Mouse (Mus musculus): ENCODE measurements around the gene Ssh2.
A peak's percentile ranks its signal among the peaks of the same experiment; 100 is the strongest.
"Not testable (repeated sequence)": the region's sequence is repeated elsewhere in the genome, so short reads cannot be mapped to it uniquely, and the experiment has no call there.

Gene Ssh2

DNA sequence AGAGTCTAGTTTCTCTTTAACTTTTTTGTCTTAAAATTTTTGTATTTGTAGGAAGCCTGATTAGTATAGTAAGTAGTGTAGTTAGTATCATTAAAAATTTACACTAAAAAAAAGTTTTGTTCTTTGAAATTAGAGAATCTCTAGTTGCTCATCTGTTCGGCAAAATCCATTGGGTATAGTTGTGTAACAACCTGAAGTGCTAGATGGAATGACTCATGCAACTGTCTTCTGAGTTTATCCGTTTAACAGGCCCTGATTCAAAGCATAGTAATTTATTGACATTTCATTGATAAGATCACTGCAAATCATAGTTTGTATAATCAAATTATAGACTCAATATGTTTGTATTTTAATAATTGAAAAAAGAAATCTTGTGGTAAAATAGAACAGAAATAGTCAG is 14.7 kb downstream of the Ssh2 start:
- no peak for DNase-seq (ENCODE audit: low spot score in 2 of 2)

GRCm38 (mm10) chr11:77231514-77231913 is 15.4 kb downstream of the Ssh2 start:
- no peak for DNase-seq (ENCODE audit: low spot score in 2 of 2)

GRCm38 (mm10) chr11:77235267-77235666 is 19.2 kb downstream of the Ssh2 start:
- DNase-seq (ENCODE audit: low spot score in 2 of 2), result no peak

GRCm38 (mm10) chr11:77239658-77240345 is 23.7 kb downstream of the Ssh2 start:
- no peak for DNase-seq (ENCODE audit: low spot score in 2 of 2)

- no peak for DNase-seq (ENCODE audit: low spot score in 2 of 2)
Measured at GRCm38 (mm10) chr11:77240466-77241246, 24.6 kb downstream of the Ssh2 start.

DNA sequence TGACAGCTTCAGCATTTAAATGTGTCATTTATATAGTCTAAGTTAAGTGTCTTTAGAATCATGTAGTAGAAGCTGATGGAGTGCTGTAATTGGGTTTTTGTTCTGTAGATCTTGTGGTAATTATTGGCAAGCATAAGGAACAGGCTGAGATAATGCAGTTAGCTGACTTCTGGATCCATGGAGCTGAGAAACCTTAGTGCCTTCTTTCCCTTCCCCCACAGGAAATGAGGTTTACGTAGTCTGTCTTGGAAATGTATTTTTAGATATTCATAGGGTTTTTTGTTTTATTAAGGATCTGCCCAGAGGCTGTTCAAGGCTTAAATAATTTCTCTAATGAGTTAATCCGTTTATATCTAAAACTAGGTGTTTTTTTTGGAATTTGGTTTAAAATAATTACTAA is 26.8 kb downstream of the Ssh2 start:
- DNase-seq (ENCODE audit: low spot score in 2 of 2), result no peak

DNA sequence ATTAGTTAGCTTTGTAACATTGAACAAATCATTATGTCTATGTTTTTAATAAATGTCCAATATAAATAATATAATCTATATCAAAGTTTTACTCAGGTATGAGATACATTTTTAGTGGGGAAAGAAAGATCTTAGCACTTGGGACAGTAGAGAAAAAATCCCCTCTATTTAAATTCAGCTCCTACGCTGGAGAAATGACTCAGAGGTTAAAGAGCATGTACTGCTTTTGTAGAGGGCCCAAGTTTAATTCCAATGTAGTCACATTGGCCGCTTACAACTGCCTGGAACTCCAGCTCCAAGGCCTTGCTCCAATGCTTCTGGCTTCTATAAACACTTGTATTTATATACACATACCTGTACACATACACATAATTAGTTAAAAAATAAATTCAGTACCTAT is 36.7 kb downstream of the Ssh2 start:
- DNase-seq (ENCODE audit: low spot score in 2 of 2), result no peak

DNA sequence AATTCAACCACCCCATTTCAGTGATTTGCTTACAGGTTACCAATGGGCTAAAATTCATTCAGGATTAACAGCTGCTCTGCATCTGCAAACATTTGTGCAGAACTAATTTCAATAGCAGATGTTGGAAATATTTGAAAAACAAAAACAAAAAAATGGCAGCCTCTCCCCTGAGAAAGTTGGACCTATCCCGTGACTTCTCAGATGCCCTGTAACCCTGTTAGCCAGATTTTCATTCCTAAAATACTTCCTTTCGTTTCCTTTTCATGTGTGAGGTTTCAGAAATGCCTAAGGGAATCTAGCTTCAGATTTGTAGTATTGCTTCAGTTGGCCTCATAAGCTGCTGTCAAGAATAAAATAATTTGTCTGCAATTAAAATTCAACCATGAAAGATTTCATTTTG is 43.4 kb downstream of the Ssh2 start:
- DNase-seq (ENCODE audit: low spot score in 2 of 2), result no peak

DNA sequence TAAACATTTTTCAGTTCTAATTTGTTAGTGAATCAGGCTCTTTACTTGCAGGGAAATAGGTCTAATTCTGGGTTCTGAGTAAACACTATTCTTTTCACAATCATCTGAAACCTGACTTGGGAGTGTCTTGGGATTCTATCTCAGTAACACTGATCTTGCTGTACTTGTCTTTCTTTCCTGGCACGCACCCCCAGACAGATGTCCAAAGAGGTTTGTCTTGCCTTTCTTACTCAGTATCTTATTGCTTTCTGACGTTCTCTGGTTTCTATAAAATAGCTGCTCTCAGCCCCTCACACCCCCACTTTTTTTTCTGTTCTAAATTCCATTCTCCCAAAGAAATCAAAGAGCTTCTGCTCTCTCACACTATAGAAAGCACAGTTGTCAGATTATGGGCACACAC is 51.3 kb downstream of the Ssh2 start:
- DNase-seq (ENCODE audit: low spot score in 2 of 2), result no peak

DNA sequence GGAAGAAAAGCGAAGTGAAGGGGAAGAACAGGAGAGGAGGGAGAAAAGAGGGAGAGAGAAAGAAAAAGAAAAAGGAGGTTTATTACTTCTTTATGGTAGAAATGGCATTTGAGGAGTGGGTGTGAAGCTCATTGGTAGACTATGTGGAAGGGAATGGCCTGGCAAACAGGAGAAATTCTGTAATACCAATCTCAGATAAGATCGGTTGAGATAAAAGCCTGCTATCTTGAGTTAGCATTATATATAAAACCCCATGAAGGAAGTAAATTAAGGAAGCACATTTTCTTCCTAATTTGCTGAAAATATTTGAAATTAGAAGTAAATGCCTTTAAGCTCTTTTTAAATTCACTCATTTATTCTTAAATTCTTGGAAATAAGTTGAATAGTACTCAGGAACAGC is 59.9 kb downstream of the Ssh2 start:
- no peak for DNase-seq (ENCODE audit: low spot score in 2 of 2)

GRCm38 (mm10) chr11:77278538-77278937 is 62.5 kb downstream of the Ssh2 start:
- DNase-seq (ENCODE audit: low spot score in 2 of 2), result not testable (repeated sequence)

- no peak for DNase-seq (ENCODE audit: low spot score in 2 of 2)
Measured at GRCm38 (mm10) chr11:77280219-77280618, 64.1 kb downstream of the Ssh2 start.

GRCm38 (mm10) chr11:77291447-77291846 is 75.4 kb downstream of the Ssh2 start:
- no peak for DNase-seq (ENCODE audit: low spot score in 2 of 2)

- not testable (repeated sequence) for DNase-seq (ENCODE audit: low spot score in 2 of 2)
Measured at GRCm38 (mm10) chr11:77293673-77294072, 77.6 kb downstream of the Ssh2 start.

DNA sequence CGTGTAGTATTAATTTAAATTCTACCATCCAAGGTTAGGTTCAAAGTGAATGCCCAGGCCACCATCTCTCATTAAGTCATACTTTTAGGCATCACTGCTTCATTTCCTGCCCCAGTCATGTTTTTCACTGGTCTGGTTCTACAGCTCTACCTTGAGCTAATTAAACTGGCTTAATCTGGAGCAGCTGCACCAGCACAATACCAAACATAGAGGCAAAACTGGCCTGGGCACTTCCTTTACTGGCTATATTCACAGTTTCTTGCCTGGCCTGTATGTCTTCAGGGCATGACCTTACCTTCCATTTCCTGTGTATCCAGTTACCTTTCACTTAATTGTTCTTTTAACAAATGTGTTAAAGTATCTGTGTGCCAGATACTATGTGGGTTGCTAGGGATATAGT is 81.2 kb downstream of the Ssh2 start:
- no peak for DNase-seq (ENCODE audit: low spot score in 2 of 2)

GRCm38 (mm10) chr11:77307205-77307604 is 91.1 kb downstream of the Ssh2 start:
- DNase-seq (ENCODE audit: low spot score in 2 of 2), result no peak

GRCm38 (mm10) chr11:77308533-77308932 is 92.4 kb downstream of the Ssh2 start:
- peak in 1 of 2 experiments; percentile 15 for DNase-seq (ENCODE audit: low spot score in 2 of 2)

- no peak for DNase-seq (ENCODE audit: low spot score in 2 of 2)
Measured at GRCm38 (mm10) chr11:77317721-77318477, 101.8 kb downstream of the Ssh2 start.

- no peak for DNase-seq (ENCODE audit: low spot score in 2 of 2)
Measured at GRCm38 (mm10) chr11:77318478-77319118, 102.5 kb downstream of the Ssh2 start.

- DNase-seq (ENCODE audit: low spot score in 2 of 2), result no peak
Measured at GRCm38 (mm10) chr11:77321214-77321613, 105.1 kb downstream of the Ssh2 start.

DNA sequence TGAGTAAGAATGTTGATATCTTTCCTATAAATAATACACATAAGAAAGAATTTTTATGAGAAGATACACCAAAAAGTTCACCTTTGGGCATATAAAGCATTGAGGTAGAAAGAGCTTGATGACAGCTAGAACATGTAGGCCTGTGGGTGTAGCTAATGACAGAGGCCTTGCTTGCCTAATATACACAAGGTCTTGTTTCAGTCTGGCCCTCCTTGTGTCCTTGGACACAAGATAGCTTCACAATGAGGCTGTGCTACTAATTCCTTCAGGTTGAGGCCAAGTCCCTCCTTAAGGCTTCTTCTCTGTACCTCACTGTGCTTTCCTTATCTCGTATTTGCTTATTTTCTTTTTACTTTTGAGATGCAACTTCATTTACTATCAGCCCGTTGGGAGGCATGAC is 114.4 kb downstream of the Ssh2 start:
- no peak for DNase-seq (ENCODE audit: low spot score in 2 of 2)

GRCm38 (mm10) chr11:77347273-77347672 is 131.2 kb downstream of the Ssh2 start:
- no peak for DNase-seq (ENCODE audit: low spot score in 2 of 2)
